Mouse (Mus musculus) C2C12 (cell line): ENCODE data around the gene Klhdc9.

Experiments used
- CTCF ChIP-seq: IDR thresholded peaks from one replicate; pipeline ENCODE4 v1.5.1; 2011; ENCODE audit not compliant: control insufficient read depth, insufficient read depth, insufficient read length
- USF1 ChIP-seq: IDR thresholded peaks from one replicate; pipeline ENCODE4 v1.6.1; 2011; ENCODE audit warnings: low read depth, mild to moderate bottlenecking, control low read depth, moderate library complexity

DNA sequence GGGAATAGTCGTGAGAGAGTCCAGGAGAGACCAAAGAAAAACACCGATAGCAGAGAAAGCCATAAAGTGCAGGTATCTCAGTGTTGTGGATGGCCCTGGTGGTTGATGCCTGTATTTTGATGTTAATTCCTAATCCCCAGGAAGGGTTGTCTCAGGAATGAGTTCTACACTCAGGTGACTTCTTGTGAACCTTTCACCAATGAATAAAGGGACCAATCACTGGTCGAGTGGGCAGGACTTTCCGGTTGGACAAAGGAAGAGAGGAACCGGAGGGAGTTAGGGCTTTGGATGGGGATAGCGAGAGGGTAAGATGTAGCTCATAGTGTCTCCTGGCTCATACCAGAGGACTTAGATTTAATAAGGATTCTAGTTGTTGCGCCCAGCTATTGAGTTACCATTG is 40.9 kb downstream of the Klhdc9 start:
- TF ChIP-seq CTCF (no peak), USF1 (no peak)
